Mouse (Mus musculus) lung, postnatal 10 days (tissue): ENCODE data around the gene Ankrd28.
"Not testable (repeated sequence)": the region's sequence is repeated elsewhere in the genome, so short reads cannot be mapped to it uniquely, and the experiment has no call there.

Experiments used
- DNase-seq: peaks from one replicate; pipeline ENCODE4 v3.0.0; 2021

The Ankrd28 gene

GRCm38 (mm10) chr14:31793979-31794775 lies 36.3 kb downstream of the Ankrd28 start:
- DNase-seq, result peak; percentile 45

GRCm38 (mm10) chr14:31790797-31791196 lies 39.7 kb downstream of the Ankrd28 start:
- peak; percentile 51 for DNase-seq

GRCm38 (mm10) chr14:31786906-31787305 lies 43.5 kb downstream of the Ankrd28 start:
- no peak for DNase-seq

GRCm38 (mm10) chr14:31785681-31786080 lies 44.8 kb downstream of the Ankrd28 start:
- peak; percentile 20 for DNase-seq

GRCm38 (mm10) chr14:31784975-31785374 lies 45.5 kb downstream of the Ankrd28 start:
- no peak for DNase-seq

- peak; percentile 18 for DNase-seq
These were observed 49.0 kb downstream of the Ankrd28 start for GRCm38 (mm10) chr14:31781309-31782049.

- DNase-seq, result no peak
These were observed 49.8 kb downstream of the Ankrd28 start for GRCm38 (mm10) chr14:31780412-31781233.

GRCm38 (mm10) chr14:31773518-31773917 lies 56.9 kb downstream of the Ankrd28 start:
- no peak for DNase-seq

- DNase-seq, result no peak
These were observed 58.2 kb downstream of the Ankrd28 start for GRCm38 (mm10) chr14:31772251-31772650.

GRCm38 (mm10) chr14:31768531-31768930 lies 61.9 kb downstream of the Ankrd28 start:
- no peak for DNase-seq

GRCm38 (mm10) chr14:31764083-31764482 lies 66.4 kb downstream of the Ankrd28 start:
- no peak for DNase-seq

- no peak for DNase-seq
These were observed 68.7 kb downstream of the Ankrd28 start for GRCm38 (mm10) chr14:31761727-31762126.

GRCm38 (mm10) chr14:31759195-31759594 lies 71.3 kb downstream of the Ankrd28 start:
- DNase-seq, result no peak

- DNase-seq, result not testable (repeated sequence)
These were observed 72.0 kb downstream of the Ankrd28 start for GRCm38 (mm10) chr14:31758410-31758809.

GRCm38 (mm10) chr14:31748239-31748873 lies 82.1 kb downstream of the Ankrd28 start:
- no peak for DNase-seq

GRCm38 (mm10) chr14:31742523-31742922 lies 87.9 kb downstream of the Ankrd28 start:
- no peak for DNase-seq

GRCm38 (mm10) chr14:31734811-31735210 lies 95.6 kb downstream of the Ankrd28 start:
- DNase-seq, result no peak

GRCm38 (mm10) chr14:31727522-31727921 lies 102.9 kb downstream of the Ankrd28 start:
- no peak for DNase-seq

- no peak for DNase-seq
These were observed 107.7 kb downstream of the Ankrd28 start for GRCm38 (mm10) chr14:31722746-31723145.

GRCm38 (mm10) chr14:31721256-31721655 lies 109.2 kb downstream of the Ankrd28 start:
- no peak for DNase-seq

- no peak for DNase-seq
These were observed 112.1 kb downstream of the Ankrd28 start for GRCm38 (mm10) chr14:31718332-31718731.

- DNase-seq, result no peak
These were observed 113.1 kb downstream of the Ankrd28 start for GRCm38 (mm10) chr14:31717360-31717759.

GRCm38 (mm10) chr14:31715669-31716068 lies 114.8 kb downstream of the Ankrd28 start:
- DNase-seq, result no peak
